Mouse (Mus musculus) forebrain, postnatal 0 days (tissue): ENCODE measurements around the gene Nccrp1. TPM values are rescaled to one million over a fixed set of nuclear protein-coding genes. Genes with fewer than 3 reads are reported as not detected.
"Not testable (repeated sequence)": the region's sequence is repeated elsewhere in the genome, so short reads cannot be mapped to it uniquely, and the experiment has no call there.

Experiments
- ATAC-seq: fragments of 200-750 bp; cut with Nextera tagmentation; 2 replicates; pipeline ENCODE4 v1.8.0; 2017; ENCODE audit warnings: mild to moderate bottlenecking, moderate library complexity
- DNase-seq: peaks from one replicate; pipeline ENCODE4 v3.0.0-alpha.2; 2015
- H3K27ac ChIP-seq: fragments of 300-500 bp; sonication (generic); 2 replicates; pipeline ENCODE4 v1.5.1; 2014; ENCODE audit warnings: low read depth, mild to moderate bottlenecking, antibody characterized with exemption, low read length, moderate library complexity, mixed read lengths
- H3K27me3 ChIP-seq: fragments of 300-500 bp; sonication (generic); 2 replicates; pipeline ENCODE4 v1.6.1; 2014; ENCODE audit warnings: mild to moderate bottlenecking, low read length, mixed read lengths; ENCODE audit not compliant: insufficient read depth
- H3K36me3 ChIP-seq: fragments of 300-500 bp; sonication (generic); 2 replicates; pipeline ENCODE4 v1.6.1; 2014; ENCODE audit warnings: mild to moderate bottlenecking, moderate library complexity; ENCODE audit not compliant: insufficient read depth
- H3K4me1 ChIP-seq: fragments of 300-500 bp; sonication (generic); 2 replicates; pipeline ENCODE4 v1.6.1; 2014; ENCODE audit warnings: antibody characterized with exemption; ENCODE audit not compliant: insufficient read depth
- H3K4me2 ChIP-seq: fragments of 300-500 bp; sonication (generic); 2 replicates; pipeline ENCODE4 v1.6.1; 2014; ENCODE audit warnings: low read depth, mild to moderate bottlenecking, moderate library complexity
- H3K4me3 ChIP-seq: fragments of 300-500 bp; sonication (generic); 2 replicates; pipeline ENCODE4 v1.5.1; 2014; ENCODE audit warnings: low read depth, low read length, mixed read lengths
- H3K9ac ChIP-seq: fragments of 300-500 bp; sonication (generic); 2 replicates; pipeline ENCODE4 v1.6.1; 2014; ENCODE audit warnings: mild to moderate bottlenecking
- H3K9me3 ChIP-seq: fragments of 300-500 bp; sonication (generic); 2 replicates; pipeline ENCODE4 v1.6.1; 2016; ENCODE audit warnings: low read length
- CTCF ChIP-seq: sonication (generic); IDR thresholded peaks from 2 replicates; pipeline ENCODE4 v1.5.1; 2016; ENCODE audit warnings: antibody characterized with exemption, control low read depth, low read depth
- WGBS: fragments of 180-500 bp; shearing (Covaris S2); extraction: QIAGEN DNeasy Blood & Tissue Kit; methylation state at CpG from one replicate; pipeline ENCODE4 v1.1.7; 2014; 5-methylcytosine and 5-hydroxymethylcytosine counted together
- microRNA-seq, 2 experiments: library from miRNA; unstranded; fragments of <30 nt; microRNA quantifications; one replicate each; pipeline ENCODE4; 2016
- polyA plus RNA-seq: library from polyadenylated mRNA; unstranded; fragments of >200 nt; fragmentation: Nextera tagmentation; extraction: Ambion mirVana; gene quantifications from 2 replicates; pipeline ENCODE4 v1.2.1, GENCODE M21; 2015
- total RNA-seq: library from RNA; depleted of rRNA; stranded (reverse); fragments of >200 nt; gene quantifications from 2 replicates; pipeline ENCODE4 v1.2.3, GENCODE M21; 2014; rRNA removed

Gene Nccrp1
- total and polyA plus RNA-seq, 2 experiments from 2014 or later: 0.10 TPM; not detected in 1

DNA sequence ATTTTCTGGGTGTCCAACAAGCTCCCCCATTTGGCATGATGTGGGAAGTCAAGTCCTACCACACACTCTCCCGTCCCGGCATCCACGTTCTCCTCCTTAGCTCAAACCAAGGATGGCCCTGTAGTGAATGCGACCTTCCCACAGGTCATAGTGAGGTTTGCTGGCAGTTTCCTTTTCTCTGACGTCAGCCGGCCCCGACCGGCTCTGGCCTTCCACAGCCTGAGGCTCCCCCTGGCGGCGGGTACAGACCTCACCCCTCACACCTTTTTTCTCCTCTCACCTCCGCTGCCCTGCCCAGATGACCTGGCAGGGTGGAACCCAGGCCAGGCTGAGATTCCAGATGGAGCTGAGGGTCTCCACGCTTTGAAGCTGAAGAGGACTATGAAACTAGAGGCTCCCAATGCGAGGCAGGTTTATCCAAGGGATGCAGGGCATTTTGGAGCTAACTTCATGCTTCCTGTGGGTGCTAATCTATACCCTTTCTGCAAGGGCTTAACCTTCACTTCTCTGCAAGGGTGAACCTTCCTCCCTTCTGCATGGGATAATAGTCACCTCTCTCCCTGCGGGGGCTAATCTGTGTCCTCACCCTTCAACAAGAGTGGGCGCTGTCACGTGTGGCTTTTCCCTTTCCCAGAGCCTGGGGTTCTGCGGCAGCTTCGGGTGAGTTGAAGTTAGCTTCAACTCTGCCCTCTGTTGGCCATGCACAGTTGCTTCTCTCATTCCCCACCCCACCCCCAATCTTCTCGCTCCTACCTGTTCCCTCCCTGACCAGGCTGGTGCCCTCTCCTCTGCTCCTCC lies 18.9 kb downstream of the Nccrp1 start:
- Histone ChIP-seq H3K9me3 (no peaks in the 10 kb centered on the region), H3K4me2 (no peak overlapping the region), H3K27ac (no peak overlapping the region), H3K27me3 (no peaks in the 10 kb centered on the region), H3K9ac (no peak overlapping the region), H3K4me3 (no peak overlapping the region), H3K36me3 (no peaks in the 10 kb centered on the region), H3K4me1 (no peaks in the 10 kb centered on the region)
- TF ChIP-seq CTCF: peak; percentile 67
- WGBS: 8% methylated on average over 19 of the region's 19 CpGs
- DNase-seq: peak; percentile 38
- ATAC-seq: no peak; the same call in 1 of the 2 replicates

DNA sequence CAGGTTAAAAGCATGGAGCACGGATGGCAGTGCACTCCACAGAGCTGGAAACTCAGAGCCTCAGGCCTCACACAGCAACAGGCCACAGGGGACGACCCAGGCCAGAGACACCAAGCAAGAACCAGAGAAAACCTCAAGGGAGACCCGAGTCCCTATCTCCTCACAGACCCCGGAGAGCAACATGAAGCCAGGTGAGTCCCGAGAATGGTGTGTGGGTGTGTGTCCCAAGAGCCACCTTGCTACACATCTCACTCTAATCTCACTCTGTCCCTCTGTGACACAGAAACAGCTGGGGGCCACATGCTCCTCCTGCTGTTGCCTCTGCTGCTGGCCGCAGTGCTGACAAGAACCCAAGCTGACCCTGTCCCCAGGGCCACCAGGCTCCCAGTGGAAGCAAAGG lies 24.5 kb downstream of the Nccrp1 start, which contains the start of gene Ifnl3:
Gene Ifnl3 (plus strand): TSS at position 301 of the 400 bp plus-strand sequence.
- H3K9me3 ChIP-seq, H3K27me3 ChIP-seq, H3K4me2 ChIP-seq, DNase-seq, H3K4me3 ChIP-seq, H3K9ac ChIP-seq, H3K36me3 ChIP-seq, H3K4me1 ChIP-seq, ATAC-seq, H3K27ac ChIP-seq: not testable (repeated sequence)
- WGBS: 74% methylated on average over 5 of the region's 6 CpGs

DNA sequence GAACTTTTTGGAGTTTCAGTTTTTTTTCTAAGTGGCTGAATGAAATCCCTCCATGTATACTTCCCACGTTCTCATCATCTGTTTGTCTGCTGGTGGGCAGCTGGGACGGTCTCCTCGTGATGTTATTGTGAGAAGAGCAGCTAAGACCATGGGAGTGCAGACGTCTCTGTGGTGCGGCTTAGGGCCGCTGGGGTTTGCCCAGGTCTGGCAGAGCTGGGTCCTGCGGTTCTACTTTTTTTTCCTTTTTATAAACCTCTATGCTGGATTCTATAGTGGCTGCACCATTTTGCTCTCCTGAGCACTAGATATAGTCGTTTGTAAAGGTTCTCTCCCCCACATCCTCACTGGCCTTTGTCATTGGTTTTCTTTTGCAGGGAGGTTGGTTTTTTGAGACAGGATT lies 35.6 kb downstream of the Nccrp1 start:
- H3K9ac ChIP-seq: no peak overlapping the region
- no peaks in the 10 kb centered on the region for H3K27me3 ChIP-seq
- no peak for TF ChIP-seq CTCF
- H3K4me3 ChIP-seq: no peak overlapping the region
- DNase-seq: no peak
- no peaks in the 10 kb centered on the region for H3K4me1 ChIP-seq
- H3K36me3 ChIP-seq: no peaks in the 10 kb centered on the region
- H3K27ac ChIP-seq: no peak overlapping the region
- no peak overlapping the region for H3K4me2 ChIP-seq
- ATAC-seq: no peak
- no peaks in the 10 kb centered on the region for H3K9me3 ChIP-seq
- whole genome bisulfite sequencing: 71% methylated on average over 8 of the region's 8 CpGs

DNA sequence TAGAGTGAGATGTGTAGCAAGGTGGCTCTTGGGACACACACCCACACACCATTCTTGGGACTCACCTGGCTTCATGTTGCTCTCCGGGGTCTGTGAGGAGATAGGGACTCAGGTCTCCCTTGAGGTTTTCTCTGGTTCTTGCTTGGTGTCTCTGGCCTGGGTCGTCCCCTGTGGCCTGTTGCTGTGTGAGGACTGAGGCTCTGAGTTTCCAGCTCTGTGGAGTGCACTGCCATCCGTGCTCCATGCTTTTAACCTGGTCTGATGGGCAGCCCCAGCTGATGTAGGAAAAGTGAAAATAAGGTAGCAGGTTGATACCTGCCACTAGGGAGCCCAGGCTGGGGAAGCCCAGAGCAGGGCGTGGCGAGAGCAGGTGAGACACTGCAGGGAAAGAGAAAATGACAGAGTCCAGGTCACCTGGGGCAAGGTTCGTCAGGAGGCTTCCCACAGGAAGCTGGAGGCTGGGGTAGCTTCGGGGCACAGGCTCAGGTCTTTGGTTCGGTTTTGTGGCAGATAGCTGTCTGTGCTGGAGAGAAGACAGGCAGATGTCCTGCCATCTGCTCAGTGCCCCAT lies 36.6 kb downstream of the Nccrp1 start, which contains the start of gene Ifnl2:
Gene Ifnl2 (minus strand): TSS at position 51 of the 570 bp plus-strand sequence.
- not testable (repeated sequence) for H3K9ac ChIP-seq, H3K27me3 ChIP-seq, H3K4me1 ChIP-seq, H3K27ac ChIP-seq, H3K4me2 ChIP-seq, DNase-seq, ATAC-seq, H3K4me3 ChIP-seq, H3K9me3 ChIP-seq, H3K36me3 ChIP-seq
- 65% methylated on average over 8 of the region's 8 CpGs for WGBS

DNA sequence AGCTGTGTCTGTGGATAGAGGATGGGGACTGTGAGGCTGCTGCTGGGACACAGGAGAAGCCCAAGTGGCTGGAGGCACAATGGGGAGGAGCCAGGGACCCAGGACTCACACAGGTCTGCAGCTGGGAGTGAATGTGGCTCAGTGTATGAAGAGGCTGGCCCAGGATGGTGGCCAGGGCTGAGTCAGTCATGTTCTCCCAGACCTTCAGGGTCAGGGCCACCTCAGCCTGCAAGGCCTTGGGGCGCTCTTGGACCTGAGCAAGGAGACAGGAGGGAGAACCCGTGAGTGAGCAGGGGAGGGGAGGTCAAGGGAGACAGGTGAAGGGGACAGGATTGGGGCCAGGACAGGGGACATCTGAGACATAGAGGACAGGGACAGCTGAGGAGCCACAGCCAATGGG lies 37.9 kb downstream of the Nccrp1 start:
- H3K27me3 ChIP-seq, ATAC-seq, H3K4me2 ChIP-seq, DNase-seq, H3K4me1 ChIP-seq, H3K4me3 ChIP-seq, H3K27ac ChIP-seq, H3K9me3 ChIP-seq, H3K36me3 ChIP-seq, H3K9ac ChIP-seq: not testable (repeated sequence)
- WGBS: no CpG with 5 or more reads among the region's 2 CpGs

DNA sequence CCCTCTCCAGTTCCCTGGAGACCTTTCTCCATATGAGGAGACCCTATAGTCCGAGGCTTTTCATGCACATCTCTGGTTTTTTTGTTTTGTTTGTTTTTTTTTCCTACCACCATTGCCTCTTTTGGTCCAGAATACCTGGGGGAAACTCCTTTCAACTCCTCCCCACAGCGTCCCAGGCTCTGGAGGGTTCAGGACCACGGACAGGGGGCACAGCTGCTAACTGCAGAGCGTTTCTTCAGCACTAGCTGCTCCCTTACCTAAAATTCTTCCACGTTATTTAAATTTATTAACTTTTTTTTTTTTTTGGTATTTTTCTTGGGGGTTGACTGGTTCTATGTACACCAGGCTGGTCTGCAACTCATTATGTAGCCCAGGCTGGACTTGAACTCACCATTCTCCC lies 41.5 kb downstream of the Nccrp1 start:
- Histone ChIP-seq H3K27me3 (no peaks in the 10 kb centered on the region), H3K36me3 (no peaks in the 10 kb centered on the region), H3K4me2 (no peak overlapping the region), H3K9ac (no peak overlapping the region), H3K4me1 (no peaks in the 10 kb centered on the region), H3K4me3 (no peak overlapping the region), H3K9me3 (no peaks in the 10 kb centered on the region), H3K27ac (no peak overlapping the region)
- DNase-seq: no peak
- no peak for ATAC-seq
- no peak for TF ChIP-seq CTCF
- WGBS: 8% methylated on average over 5 of the region's 5 CpGs

DNA sequence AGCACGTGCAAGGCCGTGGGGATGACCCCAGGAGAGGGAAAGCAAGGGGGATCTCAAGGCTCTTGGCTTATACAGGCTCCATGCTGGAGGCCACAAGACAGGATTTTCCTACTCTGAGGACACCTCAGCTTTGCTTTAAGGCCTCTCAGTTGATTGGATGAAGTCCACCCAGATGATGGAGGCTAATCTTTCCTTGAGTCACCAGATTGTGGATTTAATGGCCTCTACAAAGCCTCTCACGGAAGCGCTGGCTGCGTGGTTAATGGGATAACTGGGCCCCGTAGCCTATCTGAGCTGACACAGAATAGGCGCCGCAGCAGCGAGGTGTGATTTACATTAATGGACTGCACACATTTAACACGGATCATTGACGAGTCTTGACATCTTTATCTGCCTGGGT lies 51.6 kb downstream of the Nccrp1 start:
- Histone ChIP-seq H3K4me3 (no peak overlapping the region), H3K4me1 (no peaks in the 10 kb centered on the region), H3K9ac (no peak overlapping the region), H3K36me3 (no peaks in the 10 kb centered on the region), H3K27ac (no peak overlapping the region), H3K27me3 (no peaks in the 10 kb centered on the region), H3K9me3 (no peaks in the 10 kb centered on the region), H3K4me2 (no peak overlapping the region)
- ATAC-seq (no peak), DNase-seq (no peak)
- no peak for TF ChIP-seq CTCF
- 64% methylated on average over 11 of the region's 11 CpGs for WGBS

Small RNA genes lying within 50 kb of the gene (microRNA-seq; reads per million reads assigned to microRNA genes)
- 0.37 to 1.5 reads per million in 2 experiments for gene Mir7049

Other genes starting within 250 kb of the Nccrp1 start
- 7.8 and 9.5 TPM in 2 replicates for gene Dll3, start 245.0 kb downstream of the Nccrp1 start, total RNA-seq
- gene Dll3, start 245.0 kb downstream of the Nccrp1 start, polyA plus RNA-seq: 10.9 and 11.1 TPM in 2 replicates
- gene Timm50, start 235.2 kb downstream of the Nccrp1 start, total RNA-seq: 60.6 and 64.0 TPM in 2 replicates
- 116 and 140 TPM in 2 replicates for gene Timm50, start 235.2 kb downstream of the Nccrp1 start, polyA plus RNA-seq
- 88.4 and 111 TPM in 2 replicates for gene Supt5, start 208.5 kb downstream of the Nccrp1 start, total RNA-seq
- gene Supt5, start 208.5 kb downstream of the Nccrp1 start, polyA plus RNA-seq: 65.2 and 83.3 TPM in 2 replicates
- 205 and 300 TPM in 2 replicates for gene Rps16, start 196.6 kb downstream of the Nccrp1 start, total RNA-seq
- gene Rps16, start 196.6 kb downstream of the Nccrp1 start, polyA plus RNA-seq: 595 and 769 TPM in 2 replicates
- 20.3 and 25.7 TPM in 2 replicates for gene Plekhg2, start 174.7 kb downstream of the Nccrp1 start, total RNA-seq
- gene Plekhg2, start 174.7 kb downstream of the Nccrp1 start, polyA plus RNA-seq: 9.0 and 11.4 TPM in 2 replicates
- 2.8 and 4.0 TPM in 2 replicates for gene Zfp36, start 167.0 kb downstream of the Nccrp1 start, total RNA-seq
- 2.3 and 3.8 TPM in 2 replicates for gene Zfp36, start 167.0 kb downstream of the Nccrp1 start, polyA plus RNA-seq
- 32.5 and 35.1 TPM in 2 replicates for gene Med29, start 154.5 kb downstream of the Nccrp1 start, total RNA-seq
- 39.2 and 47.6 TPM in 2 replicates for gene Med29, start 154.5 kb downstream of the Nccrp1 start, polyA plus RNA-seq
- gene Paf1, start 154.3 kb downstream of the Nccrp1 start, total RNA-seq: 74.8 and 80.5 TPM in 2 replicates
- gene Paf1, start 154.3 kb downstream of the Nccrp1 start, polyA plus RNA-seq: 69.4 and 92.7 TPM in 2 replicates
- gene Gmfg, start 109.8 kb downstream of the Nccrp1 start, total RNA-seq: 2.6 and 3.8 TPM in 2 replicates
- gene Gmfg, start 109.8 kb downstream of the Nccrp1 start, polyA plus RNA-seq: 5.8 and 6.7 TPM in 2 replicates
- gene Lrfn1, start 95.3 kb downstream of the Nccrp1 start, total RNA-seq: 57.7 and 88.3 TPM in 2 replicates
- gene Lrfn1, start 95.3 kb downstream of the Nccrp1 start, polyA plus RNA-seq: 16.0 and 21.2 TPM in 2 replicates
- gene Ifnl2, start 36.8 kb downstream of the Nccrp1 start, total RNA-seq: not detected in 2 replicates
- gene Ifnl2, start 36.8 kb downstream of the Nccrp1 start, polyA plus RNA-seq: not detected in 2 replicates
- not detected in 2 replicates for gene Ifnl3, start 24.4 kb downstream of the Nccrp1 start, total RNA-seq
- not detected in 2 replicates for gene Ifnl3, start 24.4 kb downstream of the Nccrp1 start, polyA plus RNA-seq
- not detected in 2 replicates for gene Sycn, start 6.4 kb downstream of the Nccrp1 start, total RNA-seq
- not detected in 2 replicates for gene Sycn, start 6.4 kb downstream of the Nccrp1 start, polyA plus RNA-seq
- 35.2 and 49.1 TPM in 2 replicates for gene Samd4b, start 50.9 kb upstream of the Nccrp1 start, total RNA-seq
- gene Samd4b, start 50.9 kb upstream of the Nccrp1 start, polyA plus RNA-seq: 21.4 and 23.3 TPM in 2 replicates
- gene Pak4, start 50.9 kb upstream of the Nccrp1 start, total RNA-seq: 11.5 and 11.9 TPM in 2 replicates
- 7.4 and 11.5 TPM in 2 replicates for gene Pak4, start 50.9 kb upstream of the Nccrp1 start, polyA plus RNA-seq
- gene Acp7, start 84.1 kb upstream of the Nccrp1 start, total RNA-seq: 0.24 and 0.85 TPM in 2 replicates
- gene Acp7, start 84.1 kb upstream of the Nccrp1 start, polyA plus RNA-seq: 0.12 and 0.50 TPM in 2 replicates
- 7.4 and 8.2 TPM in 2 replicates for gene Fbxo27, start 145.6 kb upstream of the Nccrp1 start, total RNA-seq
- 9.0 and 10.0 TPM in 2 replicates for gene Fbxo27, start 145.6 kb upstream of the Nccrp1 start, polyA plus RNA-seq
- 2.8 and 4.6 TPM in 2 replicates for gene Fbxo17, start 169.6 kb upstream of the Nccrp1 start, total RNA-seq
- gene Fbxo17, start 169.6 kb upstream of the Nccrp1 start, polyA plus RNA-seq: 4.2 and 4.5 TPM in 2 replicates
- 48.6 and 78.0 TPM in 2 replicates for gene Mrps12, start 194.6 kb upstream of the Nccrp1 start, total RNA-seq
- 101 and 119 TPM in 2 replicates for gene Mrps12, start 194.6 kb upstream of the Nccrp1 start, polyA plus RNA-seq
- 12.6 and 15.1 TPM in 2 replicates for gene Sars2, start 194.7 kb upstream of the Nccrp1 start, total RNA-seq
- 14.3 and 16.1 TPM in 2 replicates for gene Sars2, start 194.7 kb upstream of the Nccrp1 start, polyA plus RNA-seq
- gene Ccer2, start 208.9 kb upstream of the Nccrp1 start, total RNA-seq: not detected in 2 replicates
- gene Ccer2, start 208.9 kb upstream of the Nccrp1 start, polyA plus RNA-seq: 0.59 and 0.98 TPM in 2 replicates
- gene Sirt2, start 219.5 kb upstream of the Nccrp1 start, total RNA-seq: 49.6 and 58.1 TPM in 2 replicates
- 105 and 106 TPM in 2 replicates for gene Sirt2, start 219.5 kb upstream of the Nccrp1 start, polyA plus RNA-seq
- gene Nfkbib, start 220.3 kb upstream of the Nccrp1 start, total RNA-seq: 18.0 and 19.2 TPM in 2 replicates
- gene Nfkbib, start 220.3 kb upstream of the Nccrp1 start, polyA plus RNA-seq: 59.8 and 75.4 TPM in 2 replicates
- 2.1 and 2.2 TPM in 2 replicates for gene Rinl, start 241.7 kb upstream of the Nccrp1 start, total RNA-seq
- gene Rinl, start 241.7 kb upstream of the Nccrp1 start, polyA plus RNA-seq: 1.6 TPM in 2 replicates